Mouse (Mus musculus) E14TG2a.4 (cell line): ENCODE data around the gene Fmo6.

Experiments used
- H3K27me3 ChIP-seq: 2 replicates; pipeline ENCODE4 v1.6.1; 2014; ENCODE audit warnings: low read length, control low read depth; ENCODE audit not compliant: insufficient read depth
- H3K36me3 ChIP-seq: 2 replicates; pipeline ENCODE4 v1.6.1; 2014; ENCODE audit warnings: low read length, control low read depth; ENCODE audit not compliant: insufficient read depth
- H3K4me1 ChIP-seq: replicated peaks from 2 replicates; pipeline ENCODE4 v1.6.1; 2014; ENCODE audit warnings: low read depth, low read length, control low read depth
- H3K4me3 ChIP-seq: replicated peaks from 2 replicates; pipeline ENCODE4 v1.5.1; 2014; ENCODE audit warnings: mild to moderate bottlenecking, low read length
- H3K9me3 ChIP-seq: 2 replicates; pipeline ENCODE4 v1.6.1; 2014; ENCODE audit warnings: low read length, control low read depth
- CTCF ChIP-seq: conservative IDR thresholded peaks from 2 replicates; pipeline ENCODE4 v1.5.1; 2014; ENCODE audit warnings: low read length
- NANOG ChIP-seq: IDR thresholded peaks from 2 replicates; pipeline ENCODE4 v1.6.1; 2014; ENCODE audit warnings: borderline replicate concordance, low read length, mixed read lengths
- POU5F1 ChIP-seq: IDR thresholded peaks from 2 replicates; pipeline ENCODE4 v1.6.1; 2014; ENCODE audit warnings: low read length, borderline replicate concordance

Gene Fmo6

DNA sequence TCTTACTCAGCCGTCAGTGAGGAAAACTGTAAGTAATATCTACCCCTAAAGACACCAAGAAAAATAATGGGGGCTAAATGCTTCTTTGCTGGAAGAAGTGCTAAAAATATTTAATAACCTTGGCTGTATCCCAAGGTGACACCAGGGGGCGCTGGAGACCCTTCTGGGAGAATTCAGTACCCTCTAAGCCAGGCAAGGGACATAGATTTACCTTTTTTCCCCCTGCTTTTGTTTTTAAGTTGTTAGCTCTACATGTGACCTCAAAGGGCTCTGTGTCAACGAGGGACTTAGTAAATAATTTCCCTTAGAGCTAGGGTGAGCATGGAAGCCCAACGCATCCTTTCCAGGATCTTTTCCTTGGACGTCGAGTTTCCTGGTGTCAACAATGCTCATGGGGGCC is 41.4 kb downstream of the Fmo6 start:
- Histone ChIP-seq H3K4me1 (no peaks in the 10 kb centered on the region), H3K27me3 (no peaks in the 10 kb centered on the region), H3K9me3 (no peaks in the 10 kb centered on the region), H3K4me3 (no peak overlapping the region), H3K36me3 (no peaks in the 10 kb centered on the region)
- TF ChIP-seq NANOG (no peak), POU5F1 (no peak), CTCF (peak; percentile 92)

DNA sequence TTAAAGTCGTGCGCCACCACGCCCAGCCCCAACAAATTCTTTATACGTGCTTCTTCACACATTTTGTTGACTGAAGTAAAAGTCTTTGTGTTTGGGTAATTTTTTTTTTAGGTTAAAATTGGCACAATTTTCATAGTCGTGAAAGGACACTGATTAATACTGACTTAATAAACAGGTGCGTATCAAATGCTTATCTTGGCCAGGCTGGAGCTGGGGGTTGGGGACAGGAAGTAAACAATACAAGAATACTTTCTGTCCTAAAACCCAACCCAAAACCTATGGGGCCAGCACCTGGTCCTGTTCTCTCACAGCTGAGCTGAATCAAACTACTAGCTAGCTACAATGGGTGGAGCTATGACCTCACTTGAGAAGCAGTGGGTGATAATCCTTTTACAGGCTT is 44.3 kb downstream of the Fmo6 start:
- TF ChIP-seq POU5F1 (no peak), CTCF (no peak), NANOG (no peak)
- Histone ChIP-seq H3K9me3 (no peaks in the 10 kb centered on the region), H3K4me1 (no peaks in the 10 kb centered on the region), H3K4me3 (no peak overlapping the region), H3K27me3 (no peaks in the 10 kb centered on the region), H3K36me3 (no peaks in the 10 kb centered on the region)

DNA sequence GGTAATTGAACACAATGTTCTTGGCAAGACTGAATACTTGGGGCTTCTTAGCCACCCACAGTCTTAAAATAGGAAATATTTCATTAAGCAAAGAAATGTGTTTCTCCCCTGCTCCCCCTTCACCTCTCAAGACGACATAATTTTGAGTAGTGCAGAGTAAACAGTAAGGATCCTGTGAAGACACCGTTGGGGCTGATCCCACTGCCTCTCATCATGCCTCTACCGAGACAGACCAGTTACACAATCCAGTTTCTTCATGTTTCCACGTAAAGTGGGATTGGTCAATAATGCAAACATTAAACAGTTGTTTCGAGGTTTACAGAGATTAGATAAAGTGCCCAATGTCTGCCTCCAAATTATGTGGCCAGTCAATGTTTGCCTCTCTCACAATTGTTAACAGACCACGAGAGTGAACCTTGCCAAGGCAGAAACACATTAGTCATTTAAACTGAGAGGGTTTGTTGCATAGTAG is 45.3 kb downstream of the Fmo6 start:
- Histone ChIP-seq H3K9me3 (no peaks in the 10 kb centered on the region), H3K4me1 (no peaks in the 10 kb centered on the region), H3K36me3 (no peaks in the 10 kb centered on the region), H3K27me3 (no peaks in the 10 kb centered on the region), H3K4me3 (no peak overlapping the region)
- TF ChIP-seq CTCF, result no peak

GRCm38 (mm10) chr1:162888646-162889045 is 48.7 kb downstream of the Fmo6 start:
- Histone ChIP-seq H3K4me3 (no peak overlapping the region), H3K9me3 (no peaks in the 10 kb centered on the region), H3K4me1 (no peaks in the 10 kb centered on the region), H3K36me3 (no peaks in the 10 kb centered on the region), H3K27me3 (no peaks in the 10 kb centered on the region)
- no peak for TF ChIP-seq NANOG
- TF ChIP-seq CTCF, result no peak
- no peak for TF ChIP-seq POU5F1

DNA sequence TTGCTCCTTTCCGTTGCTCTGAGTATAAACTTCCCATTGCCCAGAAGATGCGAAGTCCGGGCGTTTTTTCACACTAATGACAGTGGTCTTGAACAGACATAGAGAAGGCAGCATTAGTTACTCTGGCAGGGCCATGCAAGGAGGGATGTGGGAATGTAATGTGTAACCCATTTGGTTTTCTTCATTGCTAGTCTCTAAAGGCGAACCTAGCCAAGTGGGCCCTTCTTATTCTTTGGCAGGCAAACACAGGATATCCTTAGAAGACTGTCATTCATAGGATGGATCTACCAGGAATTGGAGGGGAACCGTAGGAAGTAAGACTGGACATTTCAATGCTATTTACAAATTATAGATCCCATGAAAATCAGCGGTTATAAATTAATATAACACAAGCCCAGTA is 49.7 kb downstream of the Fmo6 start:
- Histone ChIP-seq H3K4me3 (no peak overlapping the region), H3K27me3 (no peaks in the 10 kb centered on the region), H3K4me1 (no peaks in the 10 kb centered on the region), H3K9me3 (no peaks in the 10 kb centered on the region), H3K36me3 (no peaks in the 10 kb centered on the region)
- TF ChIP-seq POU5F1 (no peak), NANOG (no peak), CTCF (no peak)

DNA sequence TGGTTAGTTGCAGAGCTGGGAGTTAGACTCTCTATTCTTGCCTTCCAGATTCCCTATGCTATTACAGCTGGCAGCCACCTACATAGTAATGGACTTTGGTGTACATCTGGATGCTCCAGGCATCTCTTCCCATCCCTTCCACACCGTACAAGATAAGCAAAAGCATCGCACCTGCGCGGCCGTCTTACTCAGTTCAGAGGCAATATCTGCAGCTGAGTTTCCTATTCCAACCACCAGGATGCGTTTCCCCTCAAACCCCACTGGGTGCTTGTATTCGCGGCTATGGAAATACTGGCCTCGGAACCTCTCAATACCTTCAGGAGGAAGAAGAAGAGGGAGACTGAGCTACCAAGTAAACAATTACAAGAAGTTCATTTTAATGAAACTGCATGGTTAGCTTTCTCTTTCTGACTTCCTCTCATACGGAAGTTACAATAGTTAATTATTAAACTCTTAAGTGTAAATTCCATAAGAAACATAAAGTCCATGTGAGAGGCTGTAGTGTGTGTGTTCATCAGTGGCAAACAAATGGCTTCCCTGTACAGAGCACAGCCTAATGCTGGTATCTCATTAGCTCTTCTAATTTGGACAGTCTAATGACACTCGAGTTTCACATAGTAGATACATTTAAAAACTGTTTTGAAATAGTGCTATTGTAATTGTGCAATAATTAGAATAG is 51.0 kb downstream of the Fmo6 start:
- H3K36me3 ChIP-seq, result no peaks in the 10 kb centered on the region
- H3K4me3 ChIP-seq, result no peak overlapping the region
- H3K27me3 ChIP-seq, result no peaks in the 10 kb centered on the region
- no peaks in the 10 kb centered on the region for H3K4me1 ChIP-seq
- TF ChIP-seq NANOG (no peak), CTCF (no peak), POU5F1 (no peak)
- H3K9me3 ChIP-seq, result no peaks in the 10 kb centered on the region

DNA sequence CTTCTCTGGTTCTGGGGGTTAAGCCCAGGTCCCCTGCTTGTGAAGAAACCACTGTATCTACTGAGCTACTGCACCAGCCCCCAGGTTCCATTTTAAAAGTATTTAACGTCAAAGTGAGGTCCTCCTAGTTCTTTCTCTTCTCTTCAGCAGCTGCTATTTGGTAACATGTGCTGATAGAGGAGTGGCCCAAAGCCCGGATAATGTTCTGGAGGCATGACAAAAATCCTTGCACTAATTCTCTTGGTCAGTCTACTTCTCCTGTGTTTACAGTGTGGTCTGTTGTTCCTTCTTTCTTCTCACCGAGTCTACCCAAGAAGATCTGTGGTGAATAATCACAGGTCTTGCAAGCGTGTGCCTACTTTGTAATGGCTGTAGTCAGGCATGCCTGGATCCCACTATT is 54.6 kb downstream of the Fmo6 start:
- H3K4me3 ChIP-seq, result no peak overlapping the region
- no peaks in the 10 kb centered on the region for H3K4me1 ChIP-seq
- H3K27me3 ChIP-seq, result no peaks in the 10 kb centered on the region
- no peaks in the 10 kb centered on the region for H3K36me3 ChIP-seq
- no peaks in the 10 kb centered on the region for H3K9me3 ChIP-seq
- TF ChIP-seq CTCF, result no peak
- TF ChIP-seq NANOG, result no peak
- no peak for TF ChIP-seq POU5F1

- Histone ChIP-seq H3K36me3 (no peaks in the 10 kb centered on the region), H3K4me1 (no peaks in the 10 kb centered on the region), H3K9me3 (no peaks in the 10 kb centered on the region), H3K27me3 (no peaks in the 10 kb centered on the region), H3K4me3 (no peak overlapping the region)
- no peak for TF ChIP-seq POU5F1
- no peak for TF ChIP-seq NANOG
- peak; percentile 55 for TF ChIP-seq CTCF
Observed at GRCm38 (mm10) chr1:162879595-162880369, 57.5 kb downstream of the Fmo6 start.
